Mouse (Mus musculus) bone marrow, adult 2 months (tissue): ENCODE data around the gene Bicra.

ENCODE experiments used
- CTCF ChIP-seq: fragments of 200-500 bp; IDR thresholded peaks from 2 replicates; pipeline ENCODE4 v1.5.1; 2011; ENCODE audit warnings: low read length, control low read depth; ENCODE audit not compliant: control insufficient read depth, insufficient read depth
- POLR2A ChIP-seq: fragments of 200-500 bp; IDR thresholded peaks from 2 replicates; pipeline ENCODE4 v1.6.1; 2011; ENCODE audit warnings: low read depth, mild to moderate bottlenecking, control low read depth, low read length, borderline replicate concordance; ENCODE audit not compliant: control insufficient read depth

GRCm38 (mm10) chr7:16057136-16057534, 9.4 kb upstream of the Bicra start:
- TF ChIP-seq POLR2A (no peak), CTCF (no peak)
